Mouse (Mus musculus) megakaryocyte, embryonic 14.5 days (primary cell): ENCODE results near the gene Rptor.

ENCODE experiments used
- FLI1 ChIP-seq: IDR thresholded peaks from 2 replicates; pipeline ENCODE4 v1.6.1; 2012; ENCODE audit warnings: low read length, inconsistent platforms, mixed read lengths
- GATA1 ChIP-seq: IDR thresholded peaks from 3 replicates; pipeline ENCODE4 v1.6.1; 2012; ENCODE audit warnings: mixed read lengths, low read length, inconsistent platforms, borderline replicate concordance

GRCm38 (mm10) chr11:119692196-119692910 is 89.6 kb downstream of the Rptor start:
- no peak for TF ChIP-seq GATA1
- no peak for TF ChIP-seq FLI1
